Mouse (Mus musculus) common myeloid progenitor, adult 5-6 weeks (primary cell): ENCODE measurements around the gene Ptprg. TPM values are rescaled to one million over a fixed set of nuclear protein-coding genes. Genes with fewer than 3 reads are reported as not detected.
A peak's percentile ranks its signal among the peaks of the same experiment; 100 is the strongest.

Source experiments
- ATAC-seq: replicated peaks from 2 replicates; pipeline ENCODE4 v1.8.0; 2016; ENCODE audit warnings: low read depth, mild to moderate bottlenecking, moderate TSS enrichment, inconsistent platforms; ENCODE audit not compliant: poor library complexity, severe bottlenecking
- total RNA-seq: library from RNA; stranded (forward); fragments of 200-1000, 187-1606 nt; gene quantifications from 2 replicates; pipeline ENCODE4 v1.2.3, GENCODE M21; 2017

Gene Ptprg
- total RNA-seq, 1 experiment from 2014 or later, result not detected

DNA sequence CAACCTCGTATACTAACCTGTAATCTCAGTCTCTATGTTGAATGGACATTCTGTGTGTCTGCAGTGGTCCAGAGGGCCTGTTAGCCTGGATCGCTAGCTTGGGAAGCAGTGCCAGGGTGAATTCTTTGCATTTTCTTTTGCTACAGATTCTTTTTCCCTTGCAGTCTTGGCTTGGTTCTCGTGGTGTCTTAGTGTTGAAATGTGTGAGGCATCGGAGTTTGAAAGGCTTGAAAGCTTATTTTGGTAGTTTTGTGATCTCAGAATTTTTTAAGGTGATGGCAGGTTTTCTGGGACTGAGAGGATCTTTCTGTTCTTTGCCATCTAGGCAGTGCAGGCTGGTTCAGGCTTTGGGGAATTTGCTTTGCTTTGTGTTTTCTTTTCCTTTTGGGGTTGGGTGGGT lies 124.9 kb downstream of the Ptprg start:
- ATAC-seq, result no peak

GRCm38 (mm10) chr14:11679741-11680140 lies 126.4 kb downstream of the Ptprg start:
- no peak for ATAC-seq

DNA sequence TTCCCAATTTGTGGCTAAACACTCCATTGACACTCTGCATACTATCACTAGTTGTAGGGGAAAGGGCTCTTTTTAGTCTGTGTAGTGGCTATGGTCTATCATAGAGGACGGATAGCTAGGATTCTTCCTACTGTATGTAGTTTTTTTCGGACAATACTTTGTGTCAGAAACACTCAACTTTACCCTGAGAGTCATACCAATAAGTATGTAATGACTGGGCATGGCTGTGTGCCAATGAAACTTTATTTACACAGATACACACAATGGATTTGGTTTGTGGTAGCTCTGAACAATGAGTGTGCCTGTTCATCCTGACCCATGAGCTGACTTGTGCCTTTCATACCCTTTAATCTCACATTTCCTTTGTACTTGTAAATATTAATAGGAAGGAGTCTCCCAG lies 127.3 kb downstream of the Ptprg start:
- no peak for ATAC-seq

DNA sequence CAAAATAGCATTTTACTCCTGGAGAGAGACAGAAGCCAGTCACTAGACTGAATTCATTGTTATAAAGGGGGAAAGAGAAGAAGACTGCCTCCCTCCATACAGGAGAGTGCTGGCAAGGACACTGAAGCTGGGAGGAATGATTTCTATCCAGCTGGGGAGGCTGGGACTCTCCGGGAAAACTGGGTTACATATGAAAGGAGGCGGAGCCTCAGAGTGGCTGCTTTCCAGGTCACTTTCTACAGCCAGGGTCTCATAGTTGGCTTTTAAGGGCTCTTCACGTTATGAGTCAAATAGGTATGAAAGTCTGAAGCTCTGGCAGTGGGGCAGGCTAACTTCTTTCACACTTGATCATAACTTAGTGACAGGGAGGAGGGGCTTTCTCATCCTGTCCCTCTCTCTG lies 129.1 kb downstream of the Ptprg start:
- no peak for ATAC-seq

DNA sequence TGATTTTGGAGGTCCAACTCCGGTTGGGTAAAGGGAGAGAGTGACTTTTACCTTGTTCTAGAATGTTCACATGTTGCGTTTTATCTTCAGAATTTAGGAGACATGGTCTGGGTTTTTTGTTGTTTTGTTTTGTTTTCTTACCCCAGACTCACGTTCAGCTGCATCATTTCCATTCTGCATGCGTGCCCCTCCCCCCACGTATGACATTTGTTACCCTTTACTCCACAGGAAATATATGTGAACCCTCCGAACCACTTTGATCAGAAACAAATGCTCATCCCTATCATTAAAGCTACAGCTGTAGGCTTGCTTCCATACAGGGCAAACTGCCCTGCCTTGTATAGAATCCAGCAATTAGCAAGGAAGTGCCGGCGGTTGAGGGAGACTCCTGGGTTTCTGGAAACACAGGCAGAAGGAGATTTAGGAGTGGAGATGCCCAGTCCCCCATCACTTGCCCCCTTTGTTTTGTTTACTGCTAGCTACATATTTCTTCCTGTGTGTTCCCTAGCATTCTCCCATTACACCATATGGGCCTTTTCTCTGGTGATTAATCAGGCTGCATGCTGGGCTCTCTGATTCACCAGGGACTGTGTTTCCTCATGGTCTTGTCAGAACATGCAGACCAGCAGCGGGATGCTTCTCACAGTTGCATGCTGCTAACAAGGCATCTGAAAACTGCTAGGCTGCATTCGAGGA lies 130.2 kb downstream of the Ptprg start:
- no peak for ATAC-seq

DNA sequence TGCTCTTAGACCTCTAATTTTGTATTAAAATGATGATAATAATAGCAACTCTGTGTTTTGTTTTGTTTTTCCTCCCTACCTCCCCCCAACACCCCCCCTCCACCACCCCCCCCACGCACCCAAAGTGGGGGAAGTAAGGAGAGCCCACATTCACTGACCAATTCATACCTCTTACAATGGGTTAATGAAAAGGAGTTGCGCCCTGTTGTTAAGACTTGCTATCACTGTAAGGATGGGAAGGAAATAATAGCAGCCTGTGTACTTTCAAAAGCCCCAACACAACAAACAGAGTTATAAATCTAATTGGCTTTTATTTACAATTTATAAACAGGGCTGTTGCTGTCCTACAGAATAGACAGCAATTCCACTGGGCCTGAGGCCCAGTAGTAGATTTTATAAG lies 130.8 kb downstream of the Ptprg start:
- ATAC-seq, result no peak

DNA sequence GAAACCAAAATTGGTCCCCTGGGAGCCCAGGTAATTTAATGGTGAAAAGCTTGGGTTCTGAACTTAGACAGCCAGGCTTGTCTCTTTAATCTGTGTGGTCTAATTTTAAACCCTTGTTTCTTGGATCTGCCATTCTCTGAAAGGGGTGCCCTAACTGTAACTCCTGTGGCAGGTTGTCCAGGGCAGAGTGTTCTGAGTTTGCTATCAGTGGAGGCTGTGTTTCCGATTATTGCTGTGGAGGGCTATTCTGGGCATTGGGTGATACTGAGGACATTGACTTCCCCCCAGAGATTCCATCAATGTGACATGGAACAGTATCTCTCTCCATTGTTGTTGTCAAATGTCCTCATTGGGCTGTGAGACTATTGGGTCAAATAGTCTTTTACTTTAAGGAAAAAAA lies 134.2 kb downstream of the Ptprg start:
- no peak for ATAC-seq

DNA sequence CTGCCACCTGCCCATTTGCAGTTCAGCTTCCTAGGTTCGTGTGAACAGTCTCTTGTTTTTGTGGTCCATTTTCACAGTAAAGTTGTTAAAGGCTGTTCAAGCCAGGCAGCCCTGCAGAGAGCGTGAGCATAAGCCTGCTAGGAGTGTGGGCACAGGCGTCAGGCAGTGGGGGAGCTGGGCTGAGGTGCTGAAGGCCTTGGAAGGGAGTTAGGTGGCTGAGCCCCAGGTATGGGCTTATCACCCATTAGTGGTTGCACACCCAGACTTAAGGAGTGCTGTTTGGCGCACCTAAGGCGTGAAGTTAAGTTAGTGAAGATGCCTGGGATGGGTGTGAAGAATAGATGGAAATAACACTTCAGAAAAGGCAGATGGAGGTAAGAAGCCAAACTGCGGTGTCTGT lies 134.8 kb downstream of the Ptprg start:
- ATAC-seq, result no peak

DNA sequence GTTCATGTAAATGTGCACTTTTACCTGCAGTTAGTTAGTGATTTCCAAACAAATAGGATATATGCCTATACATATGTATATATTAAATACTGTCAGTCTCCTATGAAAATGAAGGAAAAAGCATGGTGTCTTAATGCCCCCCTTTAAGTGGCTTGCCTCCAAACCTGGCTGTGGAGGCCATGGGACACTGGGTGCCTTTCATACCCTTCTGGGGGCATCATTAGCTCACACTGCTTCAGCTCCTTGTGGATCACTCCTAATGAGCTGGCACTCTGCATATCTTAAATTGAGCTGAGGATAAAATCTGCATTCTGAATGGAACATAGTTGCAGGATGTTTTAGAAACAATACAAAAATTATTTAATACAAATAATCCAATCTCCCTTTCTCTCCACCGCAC lies 136.7 kb downstream of the Ptprg start:
- no peak for ATAC-seq

GRCm38 (mm10) chr14:11691531-11691930 lies 138.2 kb downstream of the Ptprg start:
- ATAC-seq, result no peak

GRCm38 (mm10) chr14:11698880-11699279 lies 145.5 kb downstream of the Ptprg start:
- no peak for ATAC-seq

DNA sequence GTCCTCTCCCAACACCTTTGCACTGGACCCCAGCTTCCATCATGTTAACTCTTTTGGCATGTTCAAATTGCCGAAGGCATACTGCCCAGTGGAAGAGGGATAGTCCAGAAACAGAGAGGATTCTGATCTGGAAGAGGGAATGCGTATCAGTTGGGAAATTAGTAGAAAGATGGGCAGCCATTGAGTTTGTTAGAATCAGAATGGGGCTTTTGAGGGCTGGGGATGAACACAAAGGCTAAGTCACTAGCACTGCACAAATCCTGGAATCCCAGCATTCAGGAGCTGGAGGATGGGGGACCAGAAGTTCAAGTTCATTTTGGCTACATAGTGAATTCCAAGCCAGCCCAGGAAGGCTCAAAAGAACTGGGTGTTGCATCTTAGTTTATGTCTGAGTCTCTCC lies 146.3 kb downstream of the Ptprg start:
- no peak for ATAC-seq

- no peak for ATAC-seq
These were observed 148.4 kb downstream of the Ptprg start for GRCm38 (mm10) chr14:11701516-11702249.

DNA sequence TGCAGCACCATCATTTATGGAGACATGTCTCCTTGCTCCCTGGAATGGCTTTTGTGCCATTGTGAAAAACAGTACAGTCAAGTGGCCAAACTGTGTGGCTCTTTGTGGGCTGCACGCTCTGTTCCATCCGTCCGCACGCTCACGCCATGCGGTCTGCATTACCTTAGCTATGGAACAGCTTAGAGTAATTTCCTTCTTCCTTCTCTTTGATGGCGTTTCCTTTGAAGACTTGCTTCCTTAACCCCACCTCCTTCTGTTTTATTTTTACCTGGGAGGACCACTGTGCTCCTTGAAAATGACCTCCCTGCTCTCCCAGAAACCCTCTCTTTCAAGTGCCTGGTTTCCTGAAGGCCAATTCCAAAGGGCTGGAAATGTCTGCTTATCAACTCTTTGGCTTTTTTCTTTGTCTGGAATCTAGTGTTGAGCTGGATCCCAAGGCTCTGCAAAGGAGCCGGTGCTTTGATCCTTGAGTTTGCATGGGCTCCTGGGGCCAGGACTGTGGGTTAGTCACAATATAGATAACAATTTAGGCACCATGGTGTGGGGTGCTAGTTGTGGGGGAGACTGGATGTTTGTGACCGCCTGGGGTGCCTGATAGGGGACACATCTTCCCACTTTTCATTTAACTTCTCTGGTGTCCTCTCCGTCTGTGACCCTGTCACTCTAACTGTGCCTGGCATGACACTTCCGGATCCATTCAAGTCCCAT lies 149.6 kb downstream of the Ptprg start:
- ATAC-seq, result no peak

GRCm38 (mm10) chr14:11704871-11705270 lies 151.5 kb downstream of the Ptprg start:
- no peak for ATAC-seq

DNA sequence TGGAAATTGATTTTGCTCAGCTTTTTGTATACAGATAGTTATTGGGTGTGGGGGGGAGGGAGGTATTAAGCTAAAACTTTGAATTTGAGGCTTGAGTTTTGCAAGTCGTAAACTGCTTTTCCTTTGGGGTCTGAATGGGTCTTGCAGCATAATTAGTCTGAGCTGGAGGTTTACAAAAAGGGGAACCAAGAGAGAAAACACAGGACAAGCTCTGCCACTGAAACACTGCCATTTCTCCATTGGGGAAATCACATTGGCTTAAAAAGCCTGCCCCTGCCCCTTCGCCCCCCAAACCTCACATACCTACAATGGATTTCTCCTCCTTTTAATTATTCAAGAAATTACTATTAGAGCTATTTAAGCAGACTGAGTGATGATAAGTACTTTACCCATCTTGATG lies 156.0 kb downstream of the Ptprg start:
- peak; percentile 83 for ATAC-seq

GRCm38 (mm10) chr14:11709798-11710197 lies 156.5 kb downstream of the Ptprg start:
- ATAC-seq, result peak; percentile 89

GRCm38 (mm10) chr14:11710410-11711122 lies 157.2 kb downstream of the Ptprg start:
- ATAC-seq, result no peak

GRCm38 (mm10) chr14:11712146-11712545 lies 158.8 kb downstream of the Ptprg start:
- no peak for ATAC-seq

GRCm38 (mm10) chr14:11716230-11716629 lies 162.9 kb downstream of the Ptprg start:
- no peak for ATAC-seq

GRCm38 (mm10) chr14:11718201-11718600 lies 164.9 kb downstream of the Ptprg start:
- no peak for ATAC-seq
